Mouse (Mus musculus) forebrain, embryonic 13.5 days (tissue): ENCODE measurements around the gene Cd79a. TPM values are rescaled to one million over a fixed set of nuclear protein-coding genes. Genes with fewer than 3 reads are reported as not detected.

ENCODE experiments used
- ATAC-seq: fragments of 200-750 bp; cut with Nextera tagmentation; 2 replicates; pipeline ENCODE4 v1.8.0; 2017
- H3K27ac ChIP-seq: fragments of 300-500 bp; sonication (generic); 2 replicates; pipeline ENCODE4 v1.5.1; 2015; ENCODE audit warnings: inconsistent platforms, mild to moderate bottlenecking, moderate library complexity
- H3K27me3 ChIP-seq: fragments of 300-500 bp; sonication (generic); 2 replicates; pipeline ENCODE4 v1.6.1; 2015; ENCODE audit warnings: mild to moderate bottlenecking, inconsistent platforms
- H3K36me3 ChIP-seq: fragments of 300-500 bp; sonication (generic); 2 replicates; pipeline ENCODE4 v1.6.1; 2015; ENCODE audit warnings: mild to moderate bottlenecking, inconsistent platforms; ENCODE audit not compliant: poor library complexity, severe bottlenecking
- H3K4me1 ChIP-seq: fragments of 300-500 bp; sonication (generic); 2 replicates; pipeline ENCODE4 v1.6.1; 2015; ENCODE audit warnings: inconsistent platforms
- H3K4me2 ChIP-seq: fragments of 300-500 bp; sonication (generic); 2 replicates; pipeline ENCODE4 v1.6.1; 2015; ENCODE audit warnings: inconsistent platforms, mild to moderate bottlenecking, moderate library complexity
- H3K4me3 ChIP-seq: fragments of 300-500 bp; sonication (generic); 2 replicates; pipeline ENCODE4 v1.5.1; 2015; ENCODE audit warnings: mild to moderate bottlenecking, inconsistent platforms
- H3K9ac ChIP-seq: fragments of 300-500 bp; sonication (generic); 2 replicates; pipeline ENCODE4 v1.6.1; 2015; ENCODE audit warnings: mild to moderate bottlenecking, inconsistent platforms
- H3K9me3 ChIP-seq: fragments of 300-500 bp; sonication (generic); replicated peaks from 2 replicates; pipeline ENCODE4 v1.6.1; 2016; ENCODE audit warnings: inconsistent platforms
- WGBS: fragments of 180-500 bp; shearing (Covaris S2); methylation state at CpG from one replicate; pipeline ENCODE4 v1.1.7; 2015; 5-methylcytosine and 5-hydroxymethylcytosine counted together
- polyA plus RNA-seq: library from polyadenylated mRNA; unstranded; fragments of >200 nt; fragmentation: Nextera tagmentation; extraction: Ambion mirVana; gene quantifications from 2 replicates; pipeline ENCODE4 v1.2.1, GENCODE M21; 2015

Gene Cd79a
- 0.18 TPM in 1 of 2 replicates, not detected in the other for polyA plus RNA-seq

DNA sequence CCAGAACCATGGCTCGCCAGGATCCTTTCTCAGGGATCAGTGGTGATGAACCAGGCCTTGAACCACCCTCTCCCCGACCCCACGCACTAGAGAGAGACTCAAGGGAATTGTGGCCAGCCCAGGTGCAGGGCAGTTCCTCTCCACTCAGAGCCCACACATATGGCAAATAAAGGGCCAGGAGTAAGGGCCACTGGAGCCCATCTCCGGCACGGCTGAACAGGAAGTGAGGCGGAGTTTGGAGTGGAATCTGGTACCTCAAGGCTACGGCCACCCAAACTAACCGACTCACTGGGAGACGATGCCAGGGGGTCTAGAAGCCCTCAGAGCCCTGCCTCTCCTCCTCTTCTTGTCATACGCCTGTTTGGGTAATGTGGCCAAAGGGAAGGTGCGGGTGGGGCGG lies at the start of gene Cd79a:
Cd79a (plus strand) TSS at position 158 of the 400 bp plus-strand sequence.
- Histone ChIP-seq H3K36me3 (no peaks in the 10 kb centered on the region), H3K9ac (no peak within 1 kb of the TSS), H3K27me3 (no peaks in the 10 kb centered on the region), H3K4me2 (no peak within 1 kb of the TSS), H3K27ac (no peak within 1 kb of the TSS), H3K4me1 (no peaks in the 10 kb centered on the region), H3K4me3 (no peak within 1 kb of the TSS), H3K9me3 (no peaks in the 10 kb centered on the region)
- no peak for ATAC-seq
- WGBS: 85% methylated on average over 12 of the region's 12 CpGs

DNA sequence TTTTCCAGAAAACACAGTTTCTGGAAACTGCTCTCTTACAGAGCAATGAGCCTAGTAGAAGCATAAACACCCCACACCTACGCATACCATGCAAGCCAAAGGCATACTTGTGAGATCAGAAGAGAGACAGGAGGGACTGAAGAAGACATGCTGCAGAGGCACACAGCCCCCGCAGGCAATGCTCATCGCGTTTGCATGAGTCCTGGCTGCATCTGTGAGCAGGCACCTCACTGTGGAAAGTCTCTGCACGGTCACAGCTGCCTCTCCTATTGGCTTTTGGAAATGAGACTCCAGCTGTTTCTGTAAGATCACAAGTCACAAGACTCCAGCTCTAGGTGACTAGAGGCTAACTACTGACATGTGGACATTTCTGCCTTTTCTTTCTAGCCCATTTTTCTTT lies 47.0 kb upstream of the Cd79a start:
- no peaks in the 10 kb centered on the region for H3K9me3 ChIP-seq
- H3K4me3 ChIP-seq: no peak overlapping the region
- H3K36me3 ChIP-seq: no peaks in the 10 kb centered on the region
- H3K4me2 ChIP-seq: no peak overlapping the region
- no peaks in the 10 kb centered on the region for H3K27me3 ChIP-seq
- WGBS: 23% methylated on average over 5 of the region's 5 CpGs
- H3K4me1 ChIP-seq: 0 out of 2 replicates have a peak, but pooled peaks cover 5% of the 10 kb centered on the region
- no peak overlapping the region for H3K27ac ChIP-seq
- ATAC-seq: no peak
- no peak overlapping the region for H3K9ac ChIP-seq

DNA sequence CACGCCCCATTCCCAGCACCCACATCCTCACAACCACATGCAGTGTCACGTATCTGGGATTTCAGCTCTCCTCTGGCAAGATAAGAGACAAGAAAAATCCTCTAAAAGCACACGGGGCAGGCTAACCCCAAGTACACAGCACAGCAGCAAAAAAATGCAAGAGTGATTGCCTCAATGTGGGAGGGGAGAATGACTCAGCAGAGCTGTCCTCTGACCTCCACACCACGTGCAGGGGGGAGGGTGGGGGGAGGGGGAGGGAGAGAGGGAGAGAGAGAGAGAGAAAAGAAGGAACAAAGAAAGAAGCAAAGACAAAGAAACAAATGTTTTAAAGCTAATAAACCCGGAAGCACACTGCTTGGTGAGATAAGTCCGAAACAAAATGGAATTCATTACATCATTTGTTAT lies 46.3 kb upstream of the Cd79a start:
- H3K4me1 ChIP-seq: 0 out of 2 replicates have a peak, but pooled peaks cover 5% of the 10 kb centered on the region
- no peak overlapping the region for H3K4me3 ChIP-seq
- WGBS: 41% methylated on average over 6 of the region's 6 CpGs
- H3K27ac ChIP-seq: no peak overlapping the region
- no peak overlapping the region for H3K4me2 ChIP-seq
- H3K36me3 ChIP-seq: no peaks in the 10 kb centered on the region
- H3K9me3 ChIP-seq: no peaks in the 10 kb centered on the region
- no peak for ATAC-seq
- H3K9ac ChIP-seq: no peak overlapping the region
- no peaks in the 10 kb centered on the region for H3K27me3 ChIP-seq

DNA sequence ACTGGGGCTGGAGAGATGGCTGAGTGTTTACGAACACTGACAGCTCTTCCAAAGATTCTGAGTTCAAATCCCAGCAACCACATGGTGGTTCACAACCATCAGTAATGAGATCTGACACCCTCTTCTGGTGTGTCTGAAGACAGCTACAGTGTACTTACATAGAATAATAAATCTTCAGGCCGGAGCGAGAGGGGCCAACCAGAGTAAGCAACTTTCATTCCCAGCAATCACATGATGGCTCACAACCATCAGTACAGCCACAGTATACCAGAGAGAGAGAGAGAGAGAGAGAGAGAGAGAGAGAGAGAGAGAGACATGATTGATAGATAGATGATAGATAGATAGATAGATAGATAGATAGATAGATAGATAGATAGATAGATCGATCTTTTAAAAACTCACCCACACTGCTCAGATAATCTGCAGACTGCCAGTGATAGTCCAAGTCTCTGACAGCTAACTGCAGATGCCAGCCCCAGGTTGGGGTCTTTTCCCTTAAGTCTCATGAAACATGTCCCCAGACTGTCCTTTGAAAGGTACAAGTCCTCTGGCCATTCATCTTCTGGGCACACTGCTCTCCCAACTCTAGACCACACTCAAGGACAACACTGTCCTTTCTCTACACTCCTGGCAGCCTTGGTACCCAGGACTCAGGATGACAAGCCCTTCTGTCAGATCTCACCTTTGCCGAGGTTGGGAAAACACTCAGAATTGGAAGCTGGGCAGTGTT lies 45.4 kb upstream of the Cd79a start:
- no peaks in the 10 kb centered on the region for H3K27me3 ChIP-seq
- no peaks in the 10 kb centered on the region for H3K36me3 ChIP-seq
- WGBS: 87% methylated on average over 5 of the region's 5 CpGs
- H3K4me3 ChIP-seq: no peak overlapping the region
- ATAC-seq: no peak
- H3K9me3 ChIP-seq: no peaks in the 10 kb centered on the region
- no peak overlapping the region for H3K27ac ChIP-seq
- H3K4me2 ChIP-seq: no peak overlapping the region
- no peaks in the 10 kb centered on the region for H3K4me1 ChIP-seq
- H3K9ac ChIP-seq: no peak overlapping the region

DNA sequence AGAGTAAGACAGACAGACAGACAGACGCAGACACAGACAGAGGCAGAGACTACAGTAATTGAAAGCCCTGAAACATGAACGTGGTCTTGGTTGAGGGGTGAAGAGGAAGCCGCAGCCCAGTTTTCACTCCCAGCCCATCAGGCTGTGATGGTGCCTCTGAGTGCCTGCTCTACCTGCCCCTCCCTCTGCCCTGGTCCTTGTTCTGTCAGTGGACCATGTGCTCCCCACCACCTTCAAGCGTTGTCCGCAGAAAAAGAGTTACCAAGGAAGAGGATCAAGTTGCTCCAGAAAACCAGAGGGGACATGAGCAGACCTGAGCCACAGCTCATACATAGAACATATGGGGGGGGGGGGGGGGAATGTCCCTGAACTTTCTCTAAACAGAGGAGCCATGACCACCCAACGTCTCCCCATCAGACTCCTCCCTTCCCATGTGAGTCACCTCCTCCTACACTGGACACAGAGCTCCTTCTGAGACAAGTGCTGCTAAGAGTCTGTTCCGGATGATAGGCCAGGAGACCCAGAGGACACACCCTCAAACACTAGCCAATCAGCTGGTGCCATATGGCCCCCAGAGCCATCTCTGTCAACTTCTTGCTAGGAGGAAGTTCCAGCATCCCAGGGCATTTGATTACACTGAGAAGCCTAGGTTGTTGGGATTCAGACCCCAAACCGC lies 44.5 kb upstream of the Cd79a start:
- 77% methylated on average over 8 of the region's 8 CpGs for WGBS
- Histone ChIP-seq H3K9ac (no peak overlapping the region), H3K27ac (no peak overlapping the region), H3K36me3 (no peaks in the 10 kb centered on the region), H3K27me3 (no peaks in the 10 kb centered on the region), H3K4me3 (no peak overlapping the region), H3K9me3 (no peaks in the 10 kb centered on the region), H3K4me2 (no peak overlapping the region), H3K4me1 (0 out of 2 replicates have a peak, but pooled peaks cover 3% of the 10 kb centered on the region)
- no peak for ATAC-seq

DNA sequence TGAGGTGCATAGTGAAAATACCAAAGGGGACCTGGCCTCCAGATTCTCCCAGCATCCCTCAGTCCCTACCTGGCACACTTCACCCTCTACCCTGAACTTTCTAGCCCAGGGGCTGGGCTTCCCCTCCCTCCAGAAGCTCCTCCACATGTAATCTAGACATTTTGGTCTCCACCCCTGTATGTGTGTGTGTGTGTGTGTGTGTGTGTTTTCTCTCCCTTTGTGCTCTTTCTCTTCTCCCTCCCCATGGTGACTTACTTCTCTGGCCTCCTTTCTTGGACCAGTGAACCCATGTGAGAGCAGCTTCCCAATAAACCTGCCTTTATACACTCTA lies 44.0 kb upstream of the Cd79a start:
- Histone ChIP-seq H3K4me1 (0 out of 2 replicates have a peak, but pooled peaks cover 3% of the 10 kb centered on the region), H3K9ac (no peak overlapping the region), H3K27ac (no peak overlapping the region), H3K9me3 (no peaks in the 10 kb centered on the region), H3K36me3 (no peaks in the 10 kb centered on the region), H3K4me2 (no peak overlapping the region), H3K27me3 (no peaks in the 10 kb centered on the region), H3K4me3 (no peak overlapping the region)
- no peak for ATAC-seq

DNA sequence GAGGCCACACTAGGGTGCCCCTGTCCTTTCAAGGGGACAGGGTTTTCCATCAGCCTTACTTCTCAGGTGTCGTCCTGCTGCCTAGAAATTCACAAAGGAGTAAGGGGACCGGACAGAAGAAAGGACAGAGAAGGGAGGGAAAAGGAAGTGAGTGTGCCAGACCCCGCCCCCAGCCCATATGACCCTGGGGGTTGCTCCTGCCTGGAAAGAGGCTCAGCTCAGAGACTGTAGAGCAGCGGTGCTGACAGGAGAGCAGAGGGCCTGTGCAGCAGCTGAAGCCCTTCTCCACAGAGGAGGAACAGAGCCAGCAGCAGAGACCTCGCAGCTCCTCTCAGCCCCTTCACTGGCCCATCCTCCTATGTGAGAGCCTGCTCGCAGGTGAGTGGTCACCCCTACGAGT lies 43.5 kb upstream of the Cd79a start:
- Histone ChIP-seq H3K4me1 (0 out of 2 replicates have a peak, but pooled peaks cover 3% of the 10 kb centered on the region), H3K36me3 (no peaks in the 10 kb centered on the region), H3K9ac (no peak overlapping the region), H3K27ac (no peak overlapping the region), H3K27me3 (no peaks in the 10 kb centered on the region), H3K9me3 (no peaks in the 10 kb centered on the region), H3K4me2 (no peak overlapping the region), H3K4me3 (no peak overlapping the region)
- 57% methylated on average over 7 of the region's 7 CpGs for WGBS
- no peak for ATAC-seq

DNA sequence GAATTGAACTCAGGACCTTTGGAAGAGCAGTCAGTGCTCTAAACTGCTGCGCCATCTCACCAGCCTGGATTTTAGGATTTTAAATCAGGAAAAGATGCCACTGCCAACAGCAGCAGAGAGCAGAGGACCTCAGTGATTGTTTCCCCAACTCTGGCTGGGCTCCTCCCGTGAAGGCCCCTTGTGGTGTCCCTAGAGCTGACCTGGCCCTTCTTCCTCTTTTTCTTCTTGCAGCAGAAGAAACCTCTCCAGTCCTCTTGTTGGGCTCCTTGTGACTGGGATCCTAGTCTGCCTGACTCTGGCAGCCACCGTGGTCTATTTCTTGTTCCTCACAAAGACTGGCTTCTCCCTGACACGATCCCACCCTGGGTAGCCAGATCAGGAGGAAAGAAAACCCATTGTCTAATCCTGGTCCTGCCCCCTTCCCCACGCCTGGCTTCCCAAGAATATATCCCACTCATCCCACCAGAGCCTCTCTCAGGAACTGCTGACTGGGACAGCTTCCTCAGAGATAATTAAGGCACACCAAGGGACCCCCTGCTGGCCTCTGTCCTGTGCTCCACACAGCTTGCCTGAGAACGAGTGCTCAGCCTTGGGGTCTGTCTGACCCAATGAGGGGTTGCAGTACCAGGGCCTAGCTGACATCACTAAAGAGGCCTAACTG lies 40.6 kb upstream of the Cd79a start:
- no peaks in the 10 kb centered on the region for H3K27me3 ChIP-seq
- no peak overlapping the region for H3K4me2 ChIP-seq
- no peak overlapping the region for H3K9ac ChIP-seq
- 24% methylated on average over 6 of the region's 6 CpGs for WGBS
- H3K4me3 ChIP-seq: no peak overlapping the region
- H3K36me3 ChIP-seq: no peaks in the 10 kb centered on the region
- no peak for ATAC-seq
- H3K9me3 ChIP-seq: no peaks in the 10 kb centered on the region
- H3K27ac ChIP-seq: no peak overlapping the region
- H3K4me1 ChIP-seq: 0 out of 2 replicates have a peak, but pooled peaks cover 3% of the 10 kb centered on the region

DNA sequence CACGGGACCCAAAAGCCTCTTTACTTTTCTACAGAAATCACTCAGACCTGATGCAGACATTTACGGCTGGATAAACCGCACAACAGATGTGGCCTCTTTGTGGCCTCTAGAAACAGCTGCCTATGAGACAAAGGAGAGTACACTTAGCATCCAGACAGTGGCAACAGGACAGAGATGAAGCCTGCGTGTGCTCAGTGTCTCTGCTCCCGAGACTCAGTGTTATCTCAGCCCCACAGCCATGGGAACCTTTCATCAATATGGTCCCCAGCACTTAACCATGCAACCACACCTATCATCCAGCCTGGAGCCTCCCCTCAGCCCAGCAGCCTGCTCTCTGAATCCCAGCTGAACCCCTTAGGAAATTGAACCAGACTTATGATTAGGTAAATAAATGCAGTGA lies 37.9 kb upstream of the Cd79a start:
- Histone ChIP-seq H3K4me1 (0 out of 2 replicates have a peak, but pooled peaks cover 3% of the 10 kb centered on the region), H3K27me3 (no peaks in the 10 kb centered on the region), H3K9ac (no peak overlapping the region), H3K36me3 (no peaks in the 10 kb centered on the region), H3K27ac (no peak overlapping the region), H3K4me2 (no peak overlapping the region), H3K9me3 (no peaks in the 10 kb centered on the region), H3K4me3 (no peak overlapping the region)
- no peak for ATAC-seq
- WGBS: 86% methylated on average over 5 of the region's 5 CpGs

DNA sequence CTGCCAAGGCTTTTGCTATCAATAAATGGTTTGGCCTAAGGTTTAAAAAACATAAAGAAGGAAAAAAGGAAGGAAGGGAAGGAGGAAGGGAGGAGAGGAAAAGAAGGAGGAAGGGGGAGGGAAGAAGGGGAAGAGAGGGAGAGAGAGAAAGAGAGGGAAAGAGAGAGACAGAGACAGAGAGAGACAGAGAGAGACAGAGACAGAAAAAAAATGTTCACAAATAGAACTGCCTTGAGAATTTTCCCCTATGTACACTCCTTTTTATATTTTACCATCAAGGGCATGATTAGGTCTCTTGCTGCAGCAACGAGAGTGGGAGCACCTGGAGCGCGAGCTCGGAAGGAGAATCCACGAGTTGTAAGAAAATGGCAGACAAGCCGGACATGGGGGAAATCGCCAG lies 35.3 kb upstream of the Cd79a start, which contains the start of gene Gm9844:
Gm9844 (plus strand) TSS at position 301 of the 400 bp plus-strand sequence.
- 86% methylated on average over 7 of the region's 7 CpGs for WGBS
- no peak within 1 kb of the TSS for H3K9ac ChIP-seq
- no peaks in the 10 kb centered on the region for H3K9me3 ChIP-seq
- H3K27me3 ChIP-seq: no peaks in the 10 kb centered on the region
- 0 out of 2 replicates have a peak, but pooled peaks cover 1% of the 10 kb centered on the region for H3K4me1 ChIP-seq
- H3K4me2 ChIP-seq: no peak within 1 kb of the TSS
- no peak for ATAC-seq
- no peak within 1 kb of the TSS for H3K4me3 ChIP-seq
- no peak within 1 kb of the TSS for H3K27ac ChIP-seq
- no peaks in the 10 kb centered on the region for H3K36me3 ChIP-seq

DNA sequence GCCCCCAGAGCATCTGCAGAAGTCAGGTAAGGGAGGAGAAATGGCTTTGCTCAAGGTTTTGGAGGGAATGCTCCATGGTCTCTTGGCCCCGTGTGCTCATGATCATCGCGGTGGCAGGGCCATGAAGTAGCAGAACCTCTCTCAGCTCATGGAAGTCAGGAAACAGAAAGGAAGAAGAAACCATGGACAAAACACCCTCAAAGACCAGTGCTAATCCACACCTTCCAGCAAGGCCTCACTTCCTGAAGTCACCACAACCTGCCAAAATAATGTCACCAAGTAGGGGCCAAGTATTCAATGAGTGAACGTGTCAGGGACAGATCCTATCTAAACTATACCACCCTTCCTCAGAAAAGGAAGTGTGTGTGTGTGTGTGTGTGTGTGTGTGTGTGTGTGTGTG lies 34.3 kb upstream of the Cd79a start:
- Histone ChIP-seq H3K4me1 (no peaks in the 10 kb centered on the region), H3K27me3 (no peaks in the 10 kb centered on the region), H3K4me3 (no peak overlapping the region), H3K9me3 (no peaks in the 10 kb centered on the region), H3K4me2 (no peak overlapping the region), H3K9ac (no peak overlapping the region), H3K36me3 (no peaks in the 10 kb centered on the region), H3K27ac (no peak overlapping the region)
- ATAC-seq: no peak
- WGBS: 91% methylated on average over 4 of the region's 4 CpGs

DNA sequence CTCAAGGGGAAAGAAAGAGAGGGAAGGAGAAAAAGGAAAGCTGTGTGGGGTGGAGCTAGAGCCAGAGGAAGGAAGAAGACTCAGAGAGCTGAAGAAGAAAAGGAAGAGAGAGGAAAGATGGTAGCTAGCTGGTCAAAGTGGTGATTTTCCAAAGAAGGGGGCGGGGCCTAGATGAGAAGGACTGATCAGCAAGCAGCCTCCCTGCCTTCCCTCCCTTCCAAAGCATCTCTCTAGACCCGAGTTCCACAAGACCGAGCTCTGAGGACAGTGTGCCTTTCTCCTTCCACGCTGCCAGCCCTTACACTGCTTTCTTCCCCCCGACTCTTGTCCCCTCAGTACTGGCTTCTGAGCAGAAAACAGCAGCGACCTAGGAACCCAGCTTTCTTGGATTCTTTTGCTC lies 33.0 kb upstream of the Cd79a start:
- H3K4me2 ChIP-seq: no peak overlapping the region
- peaks cover 12% of the 10 kb centered on the region for H3K4me1 ChIP-seq
- no peaks in the 10 kb centered on the region for H3K27me3 ChIP-seq
- no peak overlapping the region for H3K4me3 ChIP-seq
- WGBS: 22% methylated on average over 5 of the region's 6 CpGs
- ATAC-seq: no peak
- no peaks in the 10 kb centered on the region for H3K9me3 ChIP-seq
- H3K36me3 ChIP-seq: no peaks in the 10 kb centered on the region
- H3K27ac ChIP-seq: no peak overlapping the region
- H3K9ac ChIP-seq: peak overlapping the region; percentile 38; the same call in 1 of the 2 replicates
